ENCODE assay signal across 27 mouse cellular contexts in genomic region chr2:49471641-49472355, GRCm38 (mm10). TPM values are rescaled to one million over a fixed set of nuclear protein-coding genes. Genes with fewer than 3 reads are reported as not detected.
DNase-seq lines count a peak whose midpoint lies in the region; ATAC-seq and TF ChIP-seq lines count a peak whose summit lies in the region.
"Had no signal": no experiment of that assay in that cellular context is flagged by ENCODE, and none has a peak within 500 bp of the region (broad histone marks: within the 10 kb centered on the region; RNA-seq: fewer than 3 reads in every experiment).

No protein-coding gene starts in this region.

- no peak for DNase-seq in midbrain, embryonic 14.5 days
- peak; percentile 51 for DNase-seq in ES-E14 (ENCODE audit: low read depth, low spot score)
- peak; percentile 16 for DNase-seq in large intestine, adult 2 months (ENCODE audit: low read depth, low spot score)
- DNase-seq in forebrain, embryonic 10.5 days (ENCODE audit: extremely low spot score, low spot score) = no peak
- no peak for DNase-seq in left cerebral cortex, adult 18-20 months (ENCODE audit: low spot score in 2 of 2)
- DNase-seq: adrenal gland, postnatal 10 days; adrenal gland, postnatal 36 days; B cell, adult 2 months; cerebellum, adult 11 months; cerebellum, adult 2 months; cerebellum, adult 9-11 months; gastrocnemius, postnatal 25 days; heart, adult 18-20 months; heart, postnatal 14 days; heart, postnatal 4 days had no signal

- in situ Hi-C loops in ES-E14 (cut with MboI; ENCODE audit: low sequenced_read_pairs in 2 of 2, unreplicated experiment in 2 of 2) = no loop called here

- H3K27ac ChIP-seq in intestine, embryonic 16.5 days (ENCODE audit: low read length) = no peak overlapping the region
- no peak overlapping the region for H3K27ac ChIP-seq in intestine, embryonic 15.5 days
- H3K27ac ChIP-seq in midbrain, embryonic 15.5 days = no peak overlapping the region
- no peak overlapping the region for H3K27ac ChIP-seq in midbrain, embryonic 14.5 days (replicated peaks; ENCODE audit: low read depth, low read length)
- H3K27ac ChIP-seq in ES-E14 (ENCODE audit: insufficient read depth, low read depth, low read length, poor library complexity, severe bottlenecking) = peak overlapping the region; percentile 56; the same call in 1 of the 2 replicates
- H3K27ac ChIP-seq in forebrain, embryonic 10.5 days = no peak overlapping the region
- H3K27ac ChIP-seq: embryonic facial prominence, embryonic 15.5 days; forebrain, embryonic 12.5 days; forebrain, embryonic 15.5 days; heart, embryonic 15.5 days; hindbrain, embryonic 15.5 days had no signal

- WGBS in intestine, embryonic 16.5 days = 72% methylated on average over 5 of the region's 5 CpGs
- 66% methylated on average over 5 of the region's 5 CpGs for WGBS in intestine, embryonic 15.5 days
- 86% methylated on average over 5 of the region's 5 CpGs for WGBS in midbrain, embryonic 15.5 days
- 85% methylated on average over 5 of the region's 5 CpGs for WGBS in midbrain, embryonic 14.5 days
- 29% methylated on average over 5 of the region's 5 CpGs for WGBS in large intestine, adult 2 months
- WGBS in forebrain, embryonic 10.5 days = 83% methylated on average over 5 of the region's 5 CpGs

- no peak overlapping the region for H3K4me3 ChIP-seq in intestine, embryonic 16.5 days (ENCODE audit: low read length)
- no peak overlapping the region for H3K4me3 ChIP-seq in intestine, embryonic 15.5 days (replicated peaks)
- no peak overlapping the region for H3K4me3 ChIP-seq in midbrain, embryonic 15.5 days
- H3K4me3 ChIP-seq in midbrain, embryonic 14.5 days (replicated peaks; ENCODE audit: low read depth, low read length) = no peak overlapping the region
- H3K4me3 ChIP-seq in ES-E14 (ENCODE audit: insufficient read depth in 1 of 2, low read depth in 1 of 2, low read length in 2 of 2, poor library complexity in 1 of 2, severe bottlenecking in 1 of 2) = no peak overlapping the region
- H3K4me3 ChIP-seq in forebrain, embryonic 10.5 days = no peak overlapping the region
- H3K4me3 ChIP-seq: embryonic facial prominence, embryonic 12.5 days; embryonic facial prominence, embryonic 15.5 days; forebrain, embryonic 12.5 days; forebrain, embryonic 15.5 days; heart, embryonic 12.5 days; heart, embryonic 15.5 days; hindbrain, embryonic 15.5 days had no signal

- H3K9ac ChIP-seq in intestine, embryonic 16.5 days (ENCODE audit: low read depth, low read length) = no peak overlapping the region
- H3K9ac ChIP-seq in intestine, embryonic 15.5 days = no peak overlapping the region
- no peak overlapping the region for H3K9ac ChIP-seq in midbrain, embryonic 15.5 days
- no peak overlapping the region for H3K9ac ChIP-seq in midbrain, embryonic 14.5 days (replicated peaks; ENCODE audit: low read length)
- no peak overlapping the region for H3K9ac ChIP-seq in ES-E14 (ENCODE audit: insufficient read depth, low read depth, low read length, poor library complexity, severe bottlenecking)
- H3K9ac ChIP-seq: embryonic facial prominence, embryonic 12.5 days; embryonic facial prominence, embryonic 15.5 days; forebrain, embryonic 12.5 days; forebrain, embryonic 15.5 days; heart, embryonic 12.5 days; heart, embryonic 15.5 days; hindbrain, embryonic 15.5 days had no signal

- no peaks in the 10 kb centered on the region for H3K36me3 ChIP-seq in intestine, embryonic 16.5 days (ENCODE audit: control insufficient read depth, insufficient read depth, low read length)
- H3K36me3 ChIP-seq in intestine, embryonic 15.5 days = no peaks in the 10 kb centered on the region
- H3K36me3 ChIP-seq in midbrain, embryonic 15.5 days (replicated peaks) = no peaks in the 10 kb centered on the region
- H3K36me3 ChIP-seq in midbrain, embryonic 14.5 days (ENCODE audit: control insufficient read depth, insufficient read depth, low read length) = no peaks in the 10 kb centered on the region
- H3K36me3 ChIP-seq in ES-E14 (ENCODE audit: control insufficient read depth, insufficient read depth, low read length, poor library complexity, severe bottlenecking) = no peaks in the 10 kb centered on the region
- peaks cover 5% of the 10 kb centered on the region for H3K36me3 ChIP-seq in forebrain, embryonic 10.5 days (replicated peaks)
- H3K36me3 ChIP-seq: embryonic facial prominence, embryonic 12.5 days; embryonic facial prominence, embryonic 15.5 days; forebrain, embryonic 12.5 days; forebrain, embryonic 15.5 days; heart, embryonic 12.5 days; heart, embryonic 15.5 days; hindbrain, embryonic 15.5 days had no signal

- H3K9me3 ChIP-seq in intestine, embryonic 16.5 days (ENCODE audit: control insufficient read depth, low read length) = no peaks in the 10 kb centered on the region
- H3K9me3 ChIP-seq in intestine, embryonic 15.5 days = no peaks in the 10 kb centered on the region
- no peaks in the 10 kb centered on the region for H3K9me3 ChIP-seq in midbrain, embryonic 15.5 days
- H3K9me3 ChIP-seq in midbrain, embryonic 14.5 days (ENCODE audit: control insufficient read depth, low read length) = no peaks in the 10 kb centered on the region
- H3K9me3 ChIP-seq in ES-E14 (ENCODE audit: control insufficient read depth, insufficient read depth, low read depth, low read length) = no peaks in the 10 kb centered on the region
- no peaks in the 10 kb centered on the region for H3K9me3 ChIP-seq in forebrain, embryonic 10.5 days
- H3K9me3 ChIP-seq: embryonic facial prominence, embryonic 12.5 days; embryonic facial prominence, embryonic 15.5 days; forebrain, embryonic 12.5 days; forebrain, embryonic 15.5 days; heart, embryonic 12.5 days; heart, embryonic 15.5 days; hindbrain, embryonic 15.5 days had no signal

- H3K4me2 ChIP-seq in intestine, embryonic 16.5 days (ENCODE audit: low read depth, low read length) = no peak overlapping the region
- H3K4me2 ChIP-seq in intestine, embryonic 15.5 days (replicated peaks) = no peak overlapping the region
- H3K4me2 ChIP-seq in midbrain, embryonic 15.5 days = no peak overlapping the region
- H3K4me2 ChIP-seq in midbrain, embryonic 14.5 days (ENCODE audit: low read length) = no peak overlapping the region
- H3K4me2 ChIP-seq: embryonic facial prominence, embryonic 12.5 days; embryonic facial prominence, embryonic 15.5 days; forebrain, embryonic 12.5 days; forebrain, embryonic 15.5 days; heart, embryonic 12.5 days; heart, embryonic 15.5 days; hindbrain, embryonic 15.5 days had no signal

- peaks cover 7% of the 10 kb centered on the region for H3K4me1 ChIP-seq in intestine, embryonic 16.5 days (ENCODE audit: control insufficient read depth, insufficient read depth, low read length)
- H3K4me1 ChIP-seq in intestine, embryonic 15.5 days (replicated peaks) = 0 out of 2 replicates have a peak, but pooled peaks cover 2% of the 10 kb centered on the region
- 0 out of 2 replicates have a peak, but pooled peaks cover 3% of the 10 kb centered on the region for H3K4me1 ChIP-seq in midbrain, embryonic 15.5 days
- H3K4me1 ChIP-seq in midbrain, embryonic 14.5 days (ENCODE audit: control insufficient read depth, insufficient read depth, low read length) = no peaks in the 10 kb centered on the region
- H3K4me1 ChIP-seq in ES-E14 (ENCODE audit: control insufficient read depth in 2 of 2, insufficient read depth in 2 of 2, low read length in 2 of 2, poor library complexity in 1 of 2) = peaks cover 2 to 3% of the 10 kb centered on the region in 2 experiments
- H3K4me1 ChIP-seq in forebrain, embryonic 10.5 days = no peaks in the 10 kb centered on the region
- H3K4me1 ChIP-seq: embryonic facial prominence, embryonic 15.5 days; forebrain, embryonic 12.5 days; hindbrain, embryonic 15.5 days had no signal

- ATAC-seq in intestine, embryonic 16.5 days = 0 out of 2 replicates have a peak, but pooled peaks have one; percentile 44
- ATAC-seq in intestine, embryonic 15.5 days = no peak
- ATAC-seq in midbrain, embryonic 15.5 days (replicated peaks) = 0 out of 2 replicates have a peak, but pooled peaks have one; percentile 42
- ATAC-seq in midbrain, embryonic 14.5 days (ENCODE audit: low FRiP score, low TSS enrichment) = no peak
- ATAC-seq: forebrain, embryonic 15.5 days; intestine, postnatal 0 days had no signal

- H3K27me3 ChIP-seq in intestine, embryonic 16.5 days (replicated peaks; ENCODE audit: control insufficient read depth, insufficient read depth, low read length) = no peaks in the 10 kb centered on the region
- H3K27me3 ChIP-seq in intestine, embryonic 15.5 days (replicated peaks) = no peaks in the 10 kb centered on the region
- H3K27me3 ChIP-seq in midbrain, embryonic 15.5 days (replicated peaks) = no peaks in the 10 kb centered on the region
- no peaks in the 10 kb centered on the region for H3K27me3 ChIP-seq in midbrain, embryonic 14.5 days (ENCODE audit: control insufficient read depth, insufficient read depth, low read length)
- H3K27me3 ChIP-seq in forebrain, embryonic 10.5 days (ENCODE audit: poor library complexity, severe bottlenecking) = no peaks in the 10 kb centered on the region
- H3K27me3 ChIP-seq: CH12.LX; embryonic facial prominence, embryonic 12.5 days; embryonic facial prominence, embryonic 15.5 days; forebrain, embryonic 12.5 days; forebrain, embryonic 15.5 days; heart, embryonic 12.5 days; heart, embryonic 15.5 days; hindbrain, embryonic 15.5 days had no signal

TF ChIP-seq in ES-E14, 5 proteins besides CTCF, POLR2A, EP300 and RAD21:
- TF ChIP-seq HCFC1 (IDR thresholded peaks at IDR 0.05; ENCODE audit: borderline replicate concordance, insufficient read depth, low read length) (no peak), MAFK (IDR thresholded peaks at IDR 0.05; ENCODE audit: insufficient read depth, low read depth, low read length) (no peak), ZNF384 (IDR thresholded peaks at IDR 0.05; ENCODE audit: low read depth, low read length) (no peak), ZC3H11A (IDR thresholded peaks at IDR 0.05; ENCODE audit: borderline replicate concordance, low read depth, low read length) (no peak), CHD2 (IDR thresholded peaks at IDR 0.05; ENCODE audit: low read depth, low read length) (no peak)
TF ChIP-seq in ES-E14: peak in this region for 0.

RNA-seq across cellular contexts. Expression of gene Epc2, which starts 20.5 kb away (rescaled TPM):
- 3.8 and 4.0 TPM in 2 replicates for polyA plus RNA-seq in intestine, embryonic 16.5 days (2015; fragmentation: Nextera tagmentation; extraction: Ambion mirVana)
- 5.0 and 5.9 TPM in 2 replicates for polyA plus RNA-seq in intestine, embryonic 15.5 days (2015; fragmentation: Nextera tagmentation; extraction: Ambion mirVana)
- 11.1 and 12.6 TPM in 2 replicates for polyA plus RNA-seq in midbrain, embryonic 15.5 days (2015; fragmentation: Nextera tagmentation; extraction: Ambion mirVana)
- polyA plus RNA-seq in midbrain, embryonic 14.5 days (2014; fragmentation: Nextera tagmentation; extraction: Ambion mirVana) = 18.4 and 25.2 TPM in 2 replicates
- total RNA-seq in ES-E14 (2012; rRNA removed) = 27.5 and 27.6 TPM in 2 replicates
- 4.6 and 7.0 TPM in 2 replicates for polyA plus RNA-seq in large intestine, adult 2 months (2012; rRNA removed)
- 6.5 and 8.6 TPM in 2 replicates for polyA plus RNA-seq in forebrain, embryonic 10.5 days (2016; fragmentation: Nextera tagmentation; extraction: Ambion mirVana)
- total RNA-seq in left cerebral cortex, adult 18-20 months (2021) = 10 to 100 TPM; 64.6 to 66.6 TPM

Comparison
In these comparisons a context has a peak if more than half of its experiments do, and no peak if none do; other contexts are left out.
1. ATAC-seq: peak in intestine, embryonic 16.5 days (single experiment) and midbrain, embryonic 15.5 days (single experiment); none in intestine, embryonic 15.5 days (single experiment) and midbrain, embryonic 14.5 days (single experiment).
2. DNase-seq: peak in ES-E14 (single experiment) and large intestine, adult 2 months (single experiment); none in midbrain, embryonic 14.5 days (single experiment), forebrain, embryonic 10.5 days (single experiment) and left cerebral cortex, adult 18-20 months (0 of 2).